Mouse (Mus musculus): Measurements from ENCODE around the gene Usp47.
"Not testable (repeated sequence)": the region's sequence is repeated elsewhere in the genome, so short reads cannot be mapped to it uniquely, and the experiment has no call there.

Gene Usp47

DNA sequence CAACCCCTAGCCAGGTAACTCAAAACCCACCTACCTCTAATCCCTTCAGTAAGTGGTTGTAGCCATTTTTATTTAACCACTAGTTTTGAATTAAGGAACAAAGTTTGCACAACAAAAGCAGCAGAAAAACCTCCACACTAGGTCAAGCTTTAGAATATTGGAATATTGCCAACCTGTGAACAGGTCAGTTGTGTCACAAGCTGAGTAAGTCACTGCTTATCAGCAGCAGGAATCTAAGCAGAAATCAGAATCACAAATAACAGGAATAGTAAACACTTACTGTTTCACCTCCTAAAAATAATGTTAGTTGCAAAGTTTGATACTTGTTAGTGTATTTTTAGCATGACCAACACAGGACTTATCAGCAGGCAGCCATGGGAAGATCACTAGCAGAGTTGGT lies 17.0 kb downstream of the Usp47 start:
- DNase-seq (ENCODE audit: low spot score in 2 of 2): no peak

- DNase-seq (ENCODE audit: low spot score in 2 of 2): no peak
These were observed 19.5 kb downstream of the Usp47 start for GRCm38 (mm10) chr7:112042758-112043157.

DNA sequence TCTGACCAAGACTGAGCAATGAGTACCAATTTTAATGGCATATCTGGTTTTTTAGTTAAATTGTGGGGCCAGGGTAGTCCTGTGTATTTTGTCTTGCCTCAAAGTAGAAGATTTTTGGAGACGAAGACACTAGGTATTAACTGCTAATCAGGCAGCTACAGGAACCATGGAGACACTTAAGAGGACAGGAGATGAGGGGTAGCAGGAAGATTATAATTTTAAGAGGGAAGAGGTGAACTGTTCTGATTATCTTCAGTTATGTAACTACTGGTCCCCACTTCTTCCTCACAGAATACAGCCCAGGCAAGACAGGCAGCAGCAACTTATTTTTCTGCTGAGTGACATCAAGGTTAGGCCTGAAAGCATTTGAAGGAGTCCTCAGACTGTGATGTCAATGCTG lies 21.9 kb downstream of the Usp47 start:
- DNase-seq (ENCODE audit: low spot score in 2 of 2): no peak

DNA sequence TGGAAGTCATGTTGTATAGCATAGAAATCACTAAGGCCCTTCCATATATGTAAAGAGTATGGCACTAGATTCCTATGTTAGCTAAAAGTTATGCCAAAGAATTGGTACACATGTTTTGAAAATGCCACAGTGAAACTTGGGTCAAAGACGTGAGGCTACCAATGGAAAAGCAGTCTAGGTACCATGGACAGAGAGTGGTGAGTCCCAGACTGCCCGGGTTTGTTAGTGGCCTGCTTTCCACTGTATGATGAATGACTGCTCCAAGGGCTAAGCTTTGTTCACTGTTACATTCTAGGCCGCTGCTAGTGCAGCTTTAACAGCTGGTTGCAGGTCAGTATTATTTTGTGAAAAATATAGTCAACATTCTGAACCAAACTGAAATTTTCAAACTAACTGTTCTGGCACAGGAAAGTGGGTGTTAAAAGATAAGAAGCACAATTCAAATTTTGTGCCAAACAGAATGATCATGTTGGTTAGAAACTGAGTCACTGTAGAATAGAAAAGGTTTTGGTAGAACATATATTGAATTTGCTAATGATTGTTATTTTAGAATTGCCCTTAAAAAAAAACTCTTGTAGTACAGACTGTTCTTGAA lies 22.6 kb downstream of the Usp47 start:
- no peak for DNase-seq (ENCODE audit: low spot score in 2 of 2)

DNA sequence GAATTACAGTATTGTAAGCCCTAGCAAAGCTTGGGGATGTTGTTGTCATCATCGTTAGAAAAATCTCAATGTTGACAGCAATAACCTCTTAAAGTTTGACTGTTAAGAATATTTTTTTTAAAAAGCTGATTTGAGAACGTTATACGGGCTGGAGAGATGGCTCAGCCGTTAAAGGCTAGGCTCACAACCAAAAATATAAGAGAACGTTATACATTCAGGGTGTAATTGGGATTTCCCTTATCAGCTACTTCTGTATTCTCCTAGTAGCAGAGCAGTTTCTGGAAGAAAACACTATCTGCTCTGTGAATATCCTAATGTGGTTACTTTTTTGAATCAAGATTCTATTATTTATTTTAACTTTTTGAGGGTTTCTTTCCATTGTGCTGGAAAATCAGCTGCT lies 25.3 kb downstream of the Usp47 start:
- no peak for DNase-seq (ENCODE audit: low spot score in 2 of 2)

DNA sequence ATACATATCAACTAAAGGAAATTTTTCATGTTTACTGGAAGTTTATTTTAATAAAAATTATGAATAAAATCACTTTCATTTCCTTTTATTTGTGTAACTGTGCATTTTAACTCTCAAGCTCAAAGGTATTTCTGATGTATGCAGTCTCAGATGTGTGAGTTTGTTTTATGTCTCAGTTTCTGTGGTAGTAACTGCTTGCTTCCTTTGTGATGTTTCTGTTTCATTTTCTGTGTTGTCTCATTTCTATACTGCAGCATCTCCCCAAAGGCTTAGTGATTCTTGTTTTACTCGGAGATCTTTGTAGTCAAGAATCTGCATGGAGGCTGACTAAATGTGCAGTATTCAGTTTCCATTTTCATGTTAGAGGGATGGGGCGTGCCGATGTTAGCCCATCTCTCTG lies 30.4 kb downstream of the Usp47 start:
- DNase-seq (ENCODE audit: low spot score in 2 of 2): no peak

DNA sequence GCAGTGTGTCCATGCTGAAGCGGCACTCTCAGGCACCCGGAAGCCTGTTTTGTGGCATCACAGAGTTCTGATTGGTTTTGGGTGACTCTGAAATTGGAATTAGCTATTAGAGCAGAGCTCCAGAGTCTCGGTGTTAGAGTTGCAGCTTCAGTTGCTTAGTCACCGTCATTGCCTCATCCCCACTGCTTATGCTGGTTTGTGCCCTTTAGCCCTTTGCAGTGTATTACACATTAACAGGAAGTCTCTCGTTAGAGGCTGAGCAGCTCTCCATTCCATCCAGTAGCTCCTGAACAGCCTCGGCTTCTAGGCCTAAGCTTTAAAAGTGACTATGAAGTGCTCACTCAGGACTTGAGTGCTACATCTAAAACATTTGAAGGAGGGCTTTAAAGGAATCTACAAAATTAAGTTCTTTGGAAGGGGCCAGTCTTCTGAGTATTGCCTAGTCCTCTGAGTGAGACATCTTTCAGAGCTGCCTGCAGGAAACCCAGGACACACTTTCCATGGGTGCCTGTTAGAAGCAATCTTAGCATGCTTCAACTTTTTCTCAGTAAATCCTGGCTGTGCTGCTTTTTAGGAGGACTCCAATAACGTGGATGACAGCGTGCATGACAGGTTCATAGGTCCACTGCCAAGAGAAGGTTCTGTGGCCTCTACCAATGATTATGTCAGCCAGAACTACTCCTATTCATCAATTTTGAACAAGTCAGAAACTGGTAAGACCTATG lies 32.8 kb downstream of the Usp47 start:
- no peak for DNase-seq (ENCODE audit: low spot score in 2 of 2)

DNA sequence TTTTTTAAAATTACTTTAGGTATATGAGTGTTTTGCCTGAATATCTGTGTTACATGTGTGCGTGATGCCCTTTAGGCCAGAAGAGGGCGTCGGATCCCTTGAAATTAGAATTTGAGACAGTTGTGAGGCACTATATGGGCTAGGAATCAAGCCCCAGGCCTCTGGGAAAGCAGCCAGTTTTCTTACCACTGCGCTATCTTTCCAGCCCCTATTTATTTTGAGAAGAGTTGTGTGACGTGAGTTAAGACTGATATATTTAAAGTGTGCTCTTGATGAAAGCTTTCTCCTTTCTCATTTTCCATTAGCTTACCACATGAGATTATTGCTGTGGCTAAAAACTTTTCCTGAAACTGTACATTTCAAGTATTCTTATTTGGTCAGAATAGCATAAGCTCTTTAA lies 51.6 kb downstream of the Usp47 start:
- DNase-seq (ENCODE audit: low spot score in 2 of 2): no peak

DNA sequence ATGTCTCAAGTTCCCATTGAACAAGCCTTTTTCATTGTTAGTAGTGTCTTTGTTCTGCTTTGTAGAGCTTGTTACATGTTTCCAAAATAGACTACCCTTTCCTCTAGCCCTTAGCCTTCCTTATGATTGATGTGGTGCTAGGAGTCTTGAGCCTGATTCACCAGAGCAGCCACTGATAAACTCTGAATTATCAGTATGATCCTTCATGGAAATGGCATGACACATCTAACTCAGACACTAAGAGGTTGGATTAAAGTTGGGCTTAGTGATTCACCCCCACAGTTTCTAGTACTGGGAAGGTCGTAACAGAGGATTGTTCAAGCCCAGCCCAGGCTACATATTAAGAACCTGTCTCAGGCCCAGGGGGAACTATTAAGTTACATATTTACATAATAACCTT lies 59.3 kb downstream of the Usp47 start:
- no peak for DNase-seq (ENCODE audit: low spot score in 2 of 2)

GRCm38 (mm10) chr7:112084222-112084621 lies 60.9 kb downstream of the Usp47 start:
- no peak for DNase-seq (ENCODE audit: low spot score in 2 of 2)

DNA sequence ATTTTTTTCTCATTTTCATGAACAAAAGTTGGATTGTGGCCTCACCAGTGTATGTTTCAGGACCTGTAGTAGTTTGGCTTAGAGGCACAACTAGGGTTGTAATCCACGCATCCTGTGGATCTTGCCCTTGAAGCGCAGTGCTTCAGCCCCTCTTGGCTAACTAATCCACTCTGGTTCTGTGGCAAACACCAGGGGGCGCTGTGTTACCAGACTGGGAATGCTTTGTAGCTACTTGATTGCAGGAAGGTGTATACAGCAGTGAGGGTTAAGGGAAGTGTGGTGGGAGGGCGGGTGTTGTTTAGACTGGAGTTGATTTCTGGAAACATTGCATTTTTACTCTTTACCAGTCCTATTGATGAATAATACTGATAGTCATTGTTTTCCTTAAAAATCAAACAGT lies 61.8 kb downstream of the Usp47 start:
- peak; percentile 79 to 86 for DNase-seq (ENCODE audit: low spot score in 2 of 2)

GRCm38 (mm10) chr7:112086186-112086585 lies 62.9 kb downstream of the Usp47 start:
- no peak for DNase-seq (ENCODE audit: low spot score in 2 of 2)

GRCm38 (mm10) chr7:112094923-112095322 lies 71.6 kb downstream of the Usp47 start:
- DNase-seq (ENCODE audit: low spot score in 2 of 2): not testable (repeated sequence)

- no peak for DNase-seq (ENCODE audit: low spot score in 2 of 2)
These were observed 77.6 kb downstream of the Usp47 start for GRCm38 (mm10) chr7:112100887-112101286.

- DNase-seq (ENCODE audit: low spot score in 2 of 2): no peak
These were observed 79.6 kb downstream of the Usp47 start for GRCm38 (mm10) chr7:112102933-112103332.

GRCm38 (mm10) chr7:112103816-112104215 lies 80.5 kb downstream of the Usp47 start:
- no peak for DNase-seq (ENCODE audit: low spot score in 2 of 2)

DNA sequence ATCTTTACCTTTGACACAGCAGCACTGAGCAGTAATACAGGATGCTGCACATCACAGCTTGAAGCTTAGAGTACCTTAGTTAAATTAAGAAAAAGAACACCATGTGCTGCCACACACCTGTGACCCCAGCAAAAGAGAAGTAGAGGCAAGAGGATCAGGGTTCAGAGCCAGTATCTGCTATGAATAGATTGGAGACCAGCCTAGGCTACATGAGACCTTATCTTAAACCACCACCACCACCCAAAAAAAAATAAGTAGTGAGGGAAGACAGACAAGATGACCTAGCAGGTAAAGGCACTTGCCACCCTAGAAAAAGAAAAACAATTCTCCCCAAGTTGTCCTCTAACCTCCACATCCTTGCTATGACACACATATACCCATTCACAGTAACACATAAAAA lies 85.5 kb downstream of the Usp47 start:
- DNase-seq (ENCODE audit: low spot score in 2 of 2): no peak

GRCm38 (mm10) chr7:112110638-112111372 lies 87.5 kb downstream of the Usp47 start:
- DNase-seq (ENCODE audit: low spot score in 2 of 2): no peak

DNA sequence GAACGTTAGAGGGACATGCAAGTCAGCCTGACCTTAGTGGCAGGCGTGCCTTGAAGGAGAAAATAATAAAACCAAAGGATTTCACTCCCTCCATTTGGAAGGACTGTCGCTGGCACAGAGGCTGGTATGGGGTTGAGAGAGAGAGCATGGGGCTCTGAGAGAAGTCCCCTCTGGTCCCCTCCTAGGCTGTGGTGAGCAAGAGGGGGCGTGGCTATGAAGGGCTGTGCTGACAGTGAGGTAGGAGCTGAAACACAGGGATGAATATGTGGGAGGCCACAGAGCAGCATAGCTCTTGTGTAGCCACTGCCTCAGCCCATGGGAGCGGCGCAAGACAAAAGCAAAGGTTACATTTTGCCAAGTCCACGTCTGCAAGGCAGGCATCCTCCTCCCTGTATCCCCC lies 94.2 kb downstream of the Usp47 start:
- no peak for DNase-seq (ENCODE audit: low spot score in 2 of 2)

- no peak for DNase-seq (ENCODE audit: low spot score in 2 of 2)
These were observed 94.8 kb downstream of the Usp47 start for GRCm38 (mm10) chr7:112118086-112118485.

DNA sequence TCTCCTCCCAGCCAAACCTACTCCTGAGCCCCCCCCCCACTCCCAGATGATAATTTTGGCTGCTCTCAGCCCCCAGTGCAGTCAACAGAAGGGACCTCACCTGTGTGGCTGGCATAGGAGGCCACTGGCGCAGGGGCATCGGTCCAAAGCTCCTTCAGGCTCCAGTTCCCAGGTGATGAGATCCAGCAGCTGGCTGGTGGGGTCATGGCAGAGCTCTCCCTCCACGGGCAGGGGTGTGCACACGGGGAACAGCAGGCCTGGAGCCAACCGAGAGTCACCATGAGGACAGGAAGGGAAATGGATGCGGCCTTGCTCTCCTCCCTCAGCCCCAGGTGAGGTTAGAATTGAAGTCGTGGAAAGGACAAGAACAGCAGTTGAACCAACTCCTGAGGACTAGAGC lies 95.9 kb downstream of the Usp47 start:
- DNase-seq (ENCODE audit: low spot score in 2 of 2): no peak

- DNase-seq (ENCODE audit: low spot score in 2 of 2): no peak
These were observed 97.8 kb downstream of the Usp47 start for GRCm38 (mm10) chr7:112120861-112121810.

Measured in frontal cortex, postnatal 25 days (tissue).